Comparison of ENCODE assay signal across 13 mouse cellular contexts in genomic region chr17:85256930-85257329, GRCm38 (mm10).
DNase-seq lines count a peak whose midpoint lies in the region; ATAC-seq and TF ChIP-seq lines count a peak whose summit lies in the region.
"Had no signal": no experiment of that assay in that cellular context is flagged by ENCODE, and none has a peak within 500 bp of the region (broad histone marks: within the 10 kb centered on the region; RNA-seq: fewer than 3 reads in every experiment).

No protein-coding gene starts in this region.

- TF ChIP-seq CTCF in ES-Bruce4 (IDR thresholded peaks at IDR 0.05; ENCODE audit: low read depth, low read length), result no peak

- no peaks in the 10 kb centered on the region for H3K36me3 ChIP-seq in ES-Bruce4 (ENCODE audit: control insufficient read depth, insufficient read depth, low read length, poor library complexity, severe bottlenecking)
- H3K36me3 ChIP-seq in hindbrain, embryonic 11.5 days (ENCODE audit: control insufficient read depth, insufficient read depth, low read length), result no peaks in the 10 kb centered on the region
- H3K36me3 ChIP-seq: embryonic facial prominence, embryonic 15.5 days; heart, embryonic 15.5 days; limb, embryonic 15.5 days had no signal

- peak overlapping the region; percentile 12 for H3K4me2 ChIP-seq in hindbrain, embryonic 11.5 days (replicated peaks; ENCODE audit: low read depth, low read length)
- H3K4me2 ChIP-seq: embryonic facial prominence, embryonic 15.5 days; heart, embryonic 15.5 days; limb, embryonic 15.5 days had no signal

- H3K9ac ChIP-seq in ES-Bruce4 (ENCODE audit: low read depth, poor library complexity, severe bottlenecking), result no peak overlapping the region
- H3K9ac ChIP-seq in hindbrain, embryonic 11.5 days (ENCODE audit: low read depth, low read length), result 0 out of 2 replicates have a peak overlapping the region, but pooled peaks have one; percentile 25
- H3K9ac ChIP-seq: embryonic facial prominence, embryonic 15.5 days; heart, embryonic 15.5 days; limb, embryonic 15.5 days had no signal

- no peaks in the 10 kb centered on the region for H3K4me1 ChIP-seq in ES-Bruce4 (ENCODE audit: control insufficient read depth, insufficient read depth, low read length)
- H3K4me1 ChIP-seq in hindbrain, embryonic 11.5 days (replicated peaks; ENCODE audit: control insufficient read depth, insufficient read depth, low read length), result no peaks in the 10 kb centered on the region
- H3K4me1 ChIP-seq: embryonic facial prominence, embryonic 15.5 days; limb, embryonic 15.5 days had no signal

- TF ChIP-seq EP300 in ES-Bruce4 (IDR thresholded peaks at IDR 0.05; ENCODE audit: insufficient read depth, low read depth, low read length), result 0 out of 2 replicates have a peak, but pooled peaks have one; percentile 4

- intact Hi-C loops in left cerebral cortex, postnatal 36 days (cut with DNase I), result no loop called here

- TF ChIP-seq POLR2A in ES-Bruce4 (IDR thresholded peaks at IDR 0.05; ENCODE audit: insufficient read depth, low read length), result no peak

- peak; percentile 65; the same call in 1 of the 2 replicates for ATAC-seq in hindbrain, embryonic 11.5 days (ENCODE audit: low FRiP score)

- H3K9me3 ChIP-seq in ES-Bruce4 (replicated peaks; ENCODE audit: control insufficient read depth, insufficient read depth, low read length, poor library complexity, severe bottlenecking), result no peaks in the 10 kb centered on the region
- no peaks in the 10 kb centered on the region for H3K9me3 ChIP-seq in hindbrain, embryonic 11.5 days (ENCODE audit: control insufficient read depth, low read length)
- H3K9me3 ChIP-seq: embryonic facial prominence, embryonic 15.5 days; heart, embryonic 15.5 days; limb, embryonic 15.5 days had no signal

- no peak overlapping the region for H3K27ac ChIP-seq in ES-Bruce4 (ENCODE audit: insufficient read depth, low read length)
- peak overlapping the region; percentile 25; the same call in 1 of the 2 replicates for H3K27ac ChIP-seq in hindbrain, embryonic 11.5 days (ENCODE audit: low read depth, low read length)
- H3K27ac ChIP-seq: embryonic facial prominence, embryonic 15.5 days; heart, embryonic 15.5 days; limb, embryonic 15.5 days had no signal

- no peaks in the 10 kb centered on the region for H3K27me3 ChIP-seq in ES-Bruce4 (ENCODE audit: control insufficient read depth, insufficient read depth, low read length, poor library complexity, severe bottlenecking)
- 0 out of 2 replicates have a peak, but pooled peaks cover 2% of the 10 kb centered on the region for H3K27me3 ChIP-seq in hindbrain, embryonic 11.5 days (ENCODE audit: control insufficient read depth, insufficient read depth, low read length)
- H3K27me3 ChIP-seq: CH12.LX; embryonic facial prominence, embryonic 15.5 days; heart, embryonic 15.5 days; limb, embryonic 15.5 days had no signal

- DNase-seq in embryo, embryonic 11 days, result peak; percentile 61
- peak; percentile 56 for DNase-seq in hindbrain, embryonic 11.5 days (ENCODE audit: low spot score)
- peak; percentile 31 for DNase-seq in mesoderm, embryonic 11.5 days (ENCODE audit: low read depth, low spot score)
- no peak for DNase-seq in left cerebral cortex, postnatal 36 days (ENCODE audit: low spot score in 2 of 2)
- DNase-seq in layer of hippocampus, postnatal 25 days (ENCODE audit: extremely low spot score in 1 of 2, low spot score in 1 of 2), result no peak
- DNase-seq in B cell, adult 2 months, result no peak
- DNase-seq in ovary, postnatal 14 days (ENCODE audit: low spot score), result no peak
- DNase-seq: kidney, postnatal 10 days had no signal

- 7% methylated on average over 9 of the region's 9 CpGs for WGBS in hindbrain, embryonic 11.5 days

- H3K4me3 ChIP-seq in ES-Bruce4 (ENCODE audit: low read depth, low read length), result no peak overlapping the region
- no peak overlapping the region for H3K4me3 ChIP-seq in hindbrain, embryonic 11.5 days (ENCODE audit: low read depth, low read length)
- H3K4me3 ChIP-seq: embryonic facial prominence, embryonic 15.5 days; heart, embryonic 15.5 days; limb, embryonic 15.5 days had no signal

Comparison
In these comparisons a context has a peak if more than half of its experiments do, and no peak if none do; other contexts are left out.
1. DNase-seq: peak in embryo, embryonic 11 days (single experiment), hindbrain, embryonic 11.5 days (single experiment) and mesoderm, embryonic 11.5 days (single experiment); none in left cerebral cortex, postnatal 36 days (0 of 2), layer of hippocampus, postnatal 25 days (0 of 2), B cell, adult 2 months (0 of 2) and ovary, postnatal 14 days (single experiment).